Mouse (Mus musculus) myocyte (in vitro differentiated cells): Measurements from ENCODE around the gene Dis3l2.

ENCODE experiments used
- E2F4 ChIP-seq: IDR thresholded peaks from one replicate; pipeline ENCODE4 v1.6.1; 2011; ENCODE audit warnings: mild to moderate bottlenecking, control low read depth, moderate library complexity; ENCODE audit not compliant: insufficient read depth
- MAX ChIP-seq: IDR thresholded peaks from one replicate; pipeline ENCODE4 v1.6.1; 2011; ENCODE audit warnings: low read depth, mild to moderate bottlenecking, control low read depth
- MYOD1 ChIP-seq, 3 experiments: IDR thresholded peaks; one replicate each; pipeline ENCODE4 v1.6.1; 2011; ENCODE audit warnings: control low read depth in 2 of 3, low read depth in 2 of 3, mild to moderate bottlenecking in 2 of 3, moderate library complexity in 1 of 3; ENCODE audit not compliant: insufficient read length in 2 of 3, control insufficient read depth in 1 of 3
- POLR2A ChIP-seq: IDR thresholded peaks from one replicate; pipeline ENCODE4 v1.6.1; 2011; ENCODE audit warnings: low read depth, mild to moderate bottlenecking, control low read depth, moderate library complexity; ENCODE audit not compliant: insufficient read length
- REST ChIP-seq: IDR thresholded peaks from one replicate; pipeline ENCODE4 v1.6.1; 2011; ENCODE audit warnings: mild to moderate bottlenecking, control low read depth, moderate library complexity; ENCODE audit not compliant: insufficient read depth, insufficient read length
- TCF12 ChIP-seq: IDR thresholded peaks from one replicate; pipeline ENCODE4 v1.6.1; 2011; ENCODE audit warnings: mild to moderate bottlenecking, control low read depth; ENCODE audit not compliant: poor library complexity, insufficient read depth, severe bottlenecking
- TCF3 ChIP-seq: IDR thresholded peaks from one replicate; pipeline ENCODE4 v1.6.1; 2011; ENCODE audit warnings: low read depth, control low read depth; ENCODE audit not compliant: insufficient read length
- USF1 ChIP-seq: IDR thresholded peaks from one replicate; pipeline ENCODE4 v1.6.1; 2011; ENCODE audit warnings: low read depth, mild to moderate bottlenecking, control low read depth, moderate library complexity

- no peak for TF ChIP-seq MAX
- TF ChIP-seq REST: no peak
- no peak for TF ChIP-seq E2F4
- TF ChIP-seq TCF3: no peak
- no peak for TF ChIP-seq POLR2A
- TF ChIP-seq MYOD1 (IDR thresholded peaks at IDR 0.05; ENCODE audit: control insufficient read depth in 1 of 3, insufficient read length in 2 of 3, low read depth in 2 of 3): no peak
- no peak for TF ChIP-seq USF1
- no peak for TF ChIP-seq TCF12
Observed at GRCm38 (mm10) chr1:86887060-86887459, 183.5 kb downstream of the Dis3l2 start.
